Comparison of ENCODE assay signal across 15 mouse cellular contexts in genomic region chr12:11364870-11365269, GRCm38 (mm10).
"Had no signal": no experiment of that assay in that cellular context is flagged by ENCODE, and none has a peak within 500 bp of the region (broad histone marks: within the 10 kb centered on the region; RNA-seq: fewer than 3 reads in every experiment).

No protein-coding gene starts in this region.

- H3K36me3 ChIP-seq: kidney, embryonic 15.5 days; liver, embryonic 13.5 days; lung, embryonic 15.5 days; midbrain, embryonic 12.5 days; midbrain, embryonic 15.5 days; neural tube, embryonic 13.5 days had no signal

- H3K9me3 ChIP-seq: kidney, embryonic 15.5 days; liver, embryonic 13.5 days; lung, embryonic 15.5 days; midbrain, embryonic 12.5 days; midbrain, embryonic 15.5 days; neural tube, embryonic 13.5 days had no signal

- H3K4me2 ChIP-seq: kidney, embryonic 15.5 days; liver, embryonic 13.5 days; lung, embryonic 15.5 days; midbrain, embryonic 12.5 days; midbrain, embryonic 15.5 days; neural tube, embryonic 13.5 days had no signal

- H3K27me3 ChIP-seq: kidney, embryonic 15.5 days; liver, embryonic 13.5 days; lung, embryonic 15.5 days; midbrain, embryonic 12.5 days; midbrain, embryonic 15.5 days; neural tube, embryonic 13.5 days had no signal

- H3K4me1 ChIP-seq: kidney, embryonic 15.5 days; liver, embryonic 13.5 days; lung, embryonic 15.5 days; midbrain, embryonic 12.5 days; neural tube, embryonic 13.5 days had no signal

- H3K4me3 ChIP-seq: kidney, embryonic 15.5 days; liver, embryonic 13.5 days; lung, embryonic 15.5 days; midbrain, embryonic 12.5 days; midbrain, embryonic 15.5 days; neural tube, embryonic 13.5 days had no signal

- DNase-seq: kidney, adult 8-10 months; kidney, postnatal 14 days; kidney, postnatal 4 days; liver, embryonic 13.5 days; retina, postnatal 1 day; right cerebral cortex, postnatal 25 days; thymus, adult 2 months; thymus, postnatal 14 days; thymus, postnatal 4 days had no signal

- H3K27ac ChIP-seq: kidney, embryonic 15.5 days; liver, embryonic 13.5 days; lung, embryonic 15.5 days; midbrain, embryonic 12.5 days; midbrain, embryonic 15.5 days; neural tube, embryonic 13.5 days had no signal

- ATAC-seq: intestine, postnatal 0 days; midbrain, embryonic 15.5 days had no signal

- H3K9ac ChIP-seq: kidney, embryonic 15.5 days; liver, embryonic 13.5 days; lung, embryonic 15.5 days; midbrain, embryonic 12.5 days; midbrain, embryonic 15.5 days; neural tube, embryonic 13.5 days had no signal
